Mouse (Mus musculus): ENCODE results near the gene 1700001J03Rik.
A peak's percentile ranks its signal among the peaks of the same experiment; 100 is the strongest.
"Not testable (repeated sequence)": the region's sequence is repeated elsewhere in the genome, so short reads cannot be mapped to it uniquely, and the experiment has no call there.

Gene 1700001J03Rik

GRCm38 (mm10) chr5:146185204-146185603 is at the start of gene 1700001J03Rik:
Gene 1700001J03Rik, minus strand, starts transcription at chr5:146185304.
- not testable (repeated sequence) for DNase-seq (ENCODE audit: low read depth, low spot score)

- no peak for DNase-seq (ENCODE audit: low read depth, low spot score)
Observed at GRCm38 (mm10) chr5:146234336-146234735, 49.2 kb upstream of the 1700001J03Rik start.

- DNase-seq (ENCODE audit: low read depth, low spot score) = no peak
Observed at GRCm38 (mm10) chr5:146232816-146233215, 47.7 kb upstream of the 1700001J03Rik start.

GRCm38 (mm10) chr5:146232056-146232675 is 47.1 kb upstream of the 1700001J03Rik start:
- no peak for DNase-seq (ENCODE audit: low read depth, low spot score)

GRCm38 (mm10) chr5:146231655-146231996 is 46.5 kb upstream of the 1700001J03Rik start:
- DNase-seq (ENCODE audit: low read depth, low spot score) = no peak

- peak; percentile 98 for DNase-seq (ENCODE audit: low read depth, low spot score)
Observed at GRCm38 (mm10) chr5:146230864-146231654, 46.0 kb upstream of the 1700001J03Rik start, which contains the start of gene Cdk8. Gene Cdk8, plus strand, starts transcription at chr5:146231230.

- DNase-seq (ENCODE audit: low read depth, low spot score) = no peak
Observed at GRCm38 (mm10) chr5:146229869-146230650, 45.0 kb upstream of the 1700001J03Rik start.

- DNase-seq (ENCODE audit: low read depth, low spot score) = peak; percentile 53
Observed at GRCm38 (mm10) chr5:146227496-146227895, 42.4 kb upstream of the 1700001J03Rik start.

GRCm38 (mm10) chr5:146223786-146224185 is 38.7 kb upstream of the 1700001J03Rik start:
- DNase-seq (ENCODE audit: low read depth, low spot score) = no peak

GRCm38 (mm10) chr5:146221722-146222121 is 36.6 kb upstream of the 1700001J03Rik start:
- DNase-seq (ENCODE audit: low read depth, low spot score) = no peak

GRCm38 (mm10) chr5:146220879-146221714 is 36.0 kb upstream of the 1700001J03Rik start, which contains the start of gene Rnf6:
Gene Rnf6, minus strand, starts transcription at chr5:146221555.
- peak; percentile 97 for DNase-seq (ENCODE audit: low read depth, low spot score)

- DNase-seq (ENCODE audit: low read depth, low spot score) = no peak
Observed at GRCm38 (mm10) chr5:146220501-146220878, 35.4 kb upstream of the 1700001J03Rik start.

GRCm38 (mm10) chr5:146205537-146205936 is 20.4 kb upstream of the 1700001J03Rik start:
- no peak for DNase-seq (ENCODE audit: low read depth, low spot score)

- DNase-seq (ENCODE audit: low read depth, low spot score) = peak; percentile 21
Observed at GRCm38 (mm10) chr5:146203921-146204320, 18.8 kb upstream of the 1700001J03Rik start.

- DNase-seq (ENCODE audit: low read depth, low spot score) = peak; percentile 47
Observed at GRCm38 (mm10) chr5:146200580-146200979, 15.5 kb upstream of the 1700001J03Rik start.

- peak; percentile 53 for DNase-seq (ENCODE audit: low read depth, low spot score)
Observed at GRCm38 (mm10) chr5:146199540-146199939, 14.4 kb upstream of the 1700001J03Rik start.

GRCm38 (mm10) chr5:146199073-146199472 is 14.0 kb upstream of the 1700001J03Rik start:
- no peak for DNase-seq (ENCODE audit: low read depth, low spot score)

GRCm38 (mm10) chr5:146193360-146193759 is 8.3 kb upstream of the 1700001J03Rik start:
- DNase-seq (ENCODE audit: low read depth, low spot score) = no peak

- no peak for DNase-seq (ENCODE audit: low read depth, low spot score)
Observed at GRCm38 (mm10) chr5:146190501-146191269, 5.6 kb upstream of the 1700001J03Rik start.

- no peak for DNase-seq (ENCODE audit: low read depth, low spot score)
Observed at GRCm38 (mm10) chr5:146190093-146190492, 5.0 kb upstream of the 1700001J03Rik start.

All from ZHBTc4 (cell line).